Mouse (Mus musculus) adrenal gland, adult 18-20 months (tissue): ENCODE measurements around the gene Eva1c. TPM values are rescaled to one million over a fixed set of nuclear protein-coding genes. Genes with fewer than 3 reads are reported as not detected.
"Not testable (repeated sequence)": the region's sequence is repeated elsewhere in the genome, so short reads cannot be mapped to it uniquely, and the experiment has no call there.

Experiments
- DNase-seq, 2 experiments: peaks; one replicate each; pipeline ENCODE4 v3.0.0; 2021 to 2022; ENCODE audit warnings: low spot score in 2 of 2
- total RNA-seq, 2 experiments: library from RNA; stranded (reverse); gene quantifications; 1 replicate in 1 of 2; 2 replicates in 1 of 2; pipeline ENCODE4 v1.2.3; 2021

Gene Eva1c
- total RNA-seq, 2 experiments from 2014 or later: 5.2 to 8.2 TPM

- no peak for DNase-seq
Measured at GRCm38 (mm10) chr16:90822981-90823380, 3.5 kb upstream of the Eva1c start.

- DNase-seq: not testable (repeated sequence)
Measured at GRCm38 (mm10) chr16:90823986-90824385, 2.5 kb upstream of the Eva1c start.

GRCm38 (mm10) chr16:90826041-90826440, 478 bp upstream of the Eva1c start:
- no peak for DNase-seq

GRCm38 (mm10) chr16:90827498-90827897, 979 bp downstream of the Eva1c start:
- no peak for DNase-seq

GRCm38 (mm10) chr16:90829136-90829535, 2.6 kb downstream of the Eva1c start:
- no peak for DNase-seq

GRCm38 (mm10) chr16:90829894-90830685, 3.6 kb downstream of the Eva1c start:
- peak; percentile 87 for DNase-seq

- DNase-seq: peak; percentile 85 to 88
Measured at GRCm38 (mm10) chr16:90830686-90831439, 4.3 kb downstream of the Eva1c start.

- peak in 1 of 2 experiments; percentile 9 for DNase-seq
Measured at GRCm38 (mm10) chr16:90831676-90832075, 5.2 kb downstream of the Eva1c start.

- DNase-seq: no peak
Measured at GRCm38 (mm10) chr16:90832495-90832894, 6.0 kb downstream of the Eva1c start.

- no peak for DNase-seq
Measured at GRCm38 (mm10) chr16:90833041-90833791, 6.7 kb downstream of the Eva1c start.

- DNase-seq: no peak
Measured at GRCm38 (mm10) chr16:90837431-90837830, 10.9 kb downstream of the Eva1c start.

GRCm38 (mm10) chr16:90842164-90842563, 15.6 kb downstream of the Eva1c start:
- no peak for DNase-seq

- no peak for DNase-seq
Measured at GRCm38 (mm10) chr16:90845038-90845437, 18.5 kb downstream of the Eva1c start.

GRCm38 (mm10) chr16:90845591-90845990, 19.1 kb downstream of the Eva1c start:
- no peak for DNase-seq

GRCm38 (mm10) chr16:90848697-90849096, 22.2 kb downstream of the Eva1c start:
- no peak for DNase-seq

- no peak for DNase-seq
Measured at GRCm38 (mm10) chr16:90849262-90849661, 22.7 kb downstream of the Eva1c start.

- DNase-seq: no peak
Measured at GRCm38 (mm10) chr16:90850881-90851280, 24.4 kb downstream of the Eva1c start.

- DNase-seq: no peak
Measured at GRCm38 (mm10) chr16:90851621-90852334, 25.3 kb downstream of the Eva1c start.

- no peak for DNase-seq
Measured at GRCm38 (mm10) chr16:90856552-90857200, 30.2 kb downstream of the Eva1c start.

GRCm38 (mm10) chr16:90858206-90858605, 31.7 kb downstream of the Eva1c start:
- DNase-seq: no peak
